Mouse (Mus musculus): ENCODE measurements around the gene Tedc1. TPM values are rescaled to one million over a fixed set of nuclear protein-coding genes. Genes with fewer than 3 reads are reported as not detected.
A peak's percentile ranks its signal among the peaks of the same experiment; 100 is the strongest.

Gene Tedc1
- total and polyA plus RNA-seq, 3 experiments, result 0.34 to 0.52 (median 0.45) TPM

DNA sequence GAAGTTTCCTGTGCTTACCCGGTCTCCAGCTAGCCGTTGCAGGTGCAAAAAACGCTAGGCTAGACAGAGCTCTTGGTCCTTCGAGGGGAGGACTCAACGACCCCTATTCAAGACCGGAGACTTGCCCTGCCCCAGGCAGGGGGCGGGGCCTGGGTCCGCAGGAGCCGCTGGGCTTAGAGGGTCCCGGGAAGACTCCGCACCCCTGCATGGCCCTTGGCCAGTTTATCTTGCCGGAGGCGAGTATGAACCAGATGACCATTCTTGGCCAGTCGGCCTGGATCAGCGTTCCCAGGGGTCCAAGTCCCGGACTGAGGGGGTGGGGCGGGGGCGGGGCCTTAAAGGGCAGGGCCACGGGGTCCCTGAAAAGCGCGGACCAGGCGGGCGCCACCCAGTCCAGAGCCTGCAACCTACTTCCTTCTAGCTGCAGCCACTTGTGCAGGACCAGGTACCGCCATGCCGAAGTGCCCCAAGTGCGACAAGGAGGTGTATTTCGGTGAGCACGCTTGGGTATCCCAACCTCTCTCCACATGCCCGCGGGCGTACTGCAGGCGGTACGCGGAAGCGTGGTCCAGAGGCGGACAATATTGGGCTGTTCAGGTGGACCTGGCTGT is 4.5 kb upstream of the Tedc1 start:
- DNase-seq, result peak; percentile 84 to 86
- H3K27me3 ChIP-seq (ENCODE audit: control insufficient read depth, insufficient read depth, low read length), result no peaks in the 10 kb centered on the region
- intact Hi-C loops (cut with DNase I), result loop anchor here (5.0 kb wide), 1 partner anchor 324 kb away; the partner anchor contains the start of gene Cdca4
- TF ChIP-seq POLR2A (IDR thresholded peaks at IDR 0.05; ENCODE audit: insufficient read depth, low read depth, low read length), result peak; percentile 96
- TF ChIP-seq EP300 (IDR thresholded peaks at IDR 0.05; ENCODE audit: insufficient read depth, low read depth, low read length), result 0 out of 2 replicates have a peak, but pooled peaks have one; percentile 8
- TF ChIP-seq CTCF (IDR thresholded peaks at IDR 0.05), result no peak
- H3K9ac ChIP-seq (ENCODE audit: low read depth, low read length), result peak overlapping the region; percentile 89
- peak overlapping the region; percentile 52 for H3K4me3 ChIP-seq
- under 1% methylated on average over 36 of the region's 36 CpGs for WGBS
- peaks cover 35% of the 10 kb centered on the region for H3K4me1 ChIP-seq (ENCODE audit: control insufficient read depth, insufficient read depth, low read length)
- H3K79me2 ChIP-seq (replicated peaks; ENCODE audit: control insufficient read depth, insufficient read depth, low read length), result no peaks in the 10 kb centered on the region; the same call in 1 of the 2 replicates
- no peaks in the 10 kb centered on the region; the same call in 1 of the 2 replicates for H3K36me3 ChIP-seq (ENCODE audit: control insufficient read depth, insufficient read depth, low read length)
- H3K27ac ChIP-seq, result peak overlapping the region; percentile 79

DNA sequence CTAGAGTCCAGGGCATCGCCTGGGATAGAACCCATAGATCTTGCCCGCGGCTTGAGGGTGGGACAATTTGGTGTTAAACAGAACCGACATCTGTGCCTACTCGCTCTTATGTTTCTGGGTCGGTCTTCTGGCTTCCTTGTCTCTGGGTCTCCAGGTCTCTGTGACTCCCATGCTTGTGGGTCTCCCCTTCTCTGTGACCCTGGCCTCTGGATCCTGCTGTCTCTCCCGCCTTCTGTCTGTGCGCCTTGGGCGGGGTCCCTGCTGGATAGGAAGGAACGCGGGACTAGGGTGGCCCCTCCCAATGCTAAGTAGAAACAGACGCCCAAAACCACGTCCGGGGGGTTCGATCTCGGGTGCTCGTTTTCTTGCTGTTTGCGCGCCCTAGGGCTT is 4.0 kb upstream of the Tedc1 start:
- intact Hi-C loops (cut with DNase I), result loop anchor here (5.0 kb wide), 1 partner anchor 325 kb away; the partner anchor contains the start of gene Cdca4

DNA sequence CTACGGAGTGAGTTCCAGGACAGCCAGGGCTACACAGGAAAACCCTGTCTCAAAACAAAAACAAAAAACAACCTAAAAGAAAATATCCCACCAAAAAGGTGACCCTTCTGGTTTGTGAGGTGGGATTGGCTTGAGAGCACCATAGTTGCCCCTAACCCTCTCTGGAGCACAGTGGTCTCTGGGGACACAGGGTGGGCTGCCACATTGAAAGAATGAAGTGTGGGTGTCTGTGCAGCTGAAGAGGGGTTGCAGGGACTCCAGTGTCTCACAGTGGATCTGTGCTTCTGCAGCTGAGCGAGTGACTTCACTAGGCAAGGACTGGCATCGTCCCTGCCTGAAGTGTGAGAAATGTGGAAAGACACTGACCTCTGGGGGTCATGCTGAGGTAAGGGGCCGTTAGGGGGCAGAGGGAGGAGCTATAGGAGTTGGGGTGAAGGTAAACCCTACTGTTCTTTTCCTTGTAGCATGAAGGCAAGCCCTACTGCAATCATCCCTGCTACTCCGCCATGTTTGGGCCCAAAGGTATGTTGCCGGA is 3.2 kb upstream of the Tedc1 start:
- H3K9ac ChIP-seq (ENCODE audit: low read depth, low read length), result no peak overlapping the region
- peak overlapping the region; percentile 87 for H3K27ac ChIP-seq
- no peaks in the 10 kb centered on the region for H3K27me3 ChIP-seq (ENCODE audit: control insufficient read depth, insufficient read depth, low read length)
- no peak for DNase-seq
- peak overlapping the region; percentile 52 for H3K4me3 ChIP-seq
- no peak for TF ChIP-seq CTCF (IDR thresholded peaks at IDR 0.05)
- no peak for TF ChIP-seq POLR2A (IDR thresholded peaks at IDR 0.05; ENCODE audit: insufficient read depth, low read depth, low read length)
- no peak for TF ChIP-seq EP300 (IDR thresholded peaks at IDR 0.05; ENCODE audit: insufficient read depth, low read depth, low read length)
- intact Hi-C loops (cut with DNase I), result loop anchor here (5.0 kb wide), 1 partner anchor 326 kb away; the partner anchor contains the start of gene Cdca4
- no peaks in the 10 kb centered on the region for H3K36me3 ChIP-seq (ENCODE audit: control insufficient read depth, insufficient read depth, low read length)
- peaks cover 25% of the 10 kb centered on the region for H3K4me1 ChIP-seq (ENCODE audit: control insufficient read depth, insufficient read depth, low read length)
- 70% methylated on average over 6 of the region's 6 CpGs for WGBS
- no peaks in the 10 kb centered on the region; the same call in 1 of the 2 replicates for H3K79me2 ChIP-seq (replicated peaks; ENCODE audit: control insufficient read depth, insufficient read depth, low read length)

More for the DNA sequence above, 4.0 kb upstream of the Tedc1 start:
- H3K27ac ChIP-seq, result peak overlapping the region; percentile 79
- H3K27me3 ChIP-seq (ENCODE audit: control insufficient read depth, insufficient read depth, low read length), result no peaks in the 10 kb centered on the region
- H3K79me2 ChIP-seq (replicated peaks; ENCODE audit: control insufficient read depth, insufficient read depth, low read length), result no peaks in the 10 kb centered on the region; the same call in 1 of the 2 replicates
- H3K4me1 ChIP-seq (ENCODE audit: control insufficient read depth, insufficient read depth, low read length), result peaks cover 31% of the 10 kb centered on the region
- WGBS, result 18% methylated on average over 19 of the region's 19 CpGs
- H3K9ac ChIP-seq (ENCODE audit: low read depth, low read length), result peak overlapping the region; percentile 89
- H3K36me3 ChIP-seq (ENCODE audit: control insufficient read depth, insufficient read depth, low read length), result no peaks in the 10 kb centered on the region; the same call in 1 of the 2 replicates
- no peak for TF ChIP-seq POLR2A (IDR thresholded peaks at IDR 0.05; ENCODE audit: insufficient read depth, low read depth, low read length)
- TF ChIP-seq EP300 (IDR thresholded peaks at IDR 0.05; ENCODE audit: insufficient read depth, low read depth, low read length), result no peak
- no peak for TF ChIP-seq CTCF (IDR thresholded peaks at IDR 0.05)
- DNase-seq, result peak; percentile 67 to 72
- peak overlapping the region; percentile 52 for H3K4me3 ChIP-seq

GRCm38 (mm10) chr12:113153971-113154370 is 2.2 kb upstream of the Tedc1 start:
- H3K79me2 ChIP-seq (replicated peaks; ENCODE audit: control insufficient read depth, insufficient read depth, low read length), result no peaks in the 10 kb centered on the region; the same call in 1 of the 2 replicates
- peak; percentile 52 to 59 for DNase-seq
- TF ChIP-seq CTCF (IDR thresholded peaks at IDR 0.05) (no peak), POLR2A (IDR thresholded peaks at IDR 0.05; ENCODE audit: insufficient read depth, low read depth, low read length) (no peak), EP300 (IDR thresholded peaks at IDR 0.05; ENCODE audit: insufficient read depth, low read depth, low read length) (no peak)
- H3K36me3 ChIP-seq (ENCODE audit: control insufficient read depth, insufficient read depth, low read length), result no peaks in the 10 kb centered on the region
- intact Hi-C loops (cut with DNase I), result loop anchor here (5.0 kb wide), 1 partner anchor 327 kb away; the partner anchor contains the start of gene Cdca4
- WGBS, result 69% methylated on average over 7 of the region's 7 CpGs
- no peak overlapping the region for H3K9ac ChIP-seq (ENCODE audit: low read depth, low read length)
- peaks cover 18% of the 10 kb centered on the region for H3K4me1 ChIP-seq (ENCODE audit: control insufficient read depth, insufficient read depth, low read length)
- peak overlapping the region; percentile 87 for H3K27ac ChIP-seq
- no peak overlapping the region; the same call in 1 of the 2 replicates for H3K4me3 ChIP-seq
- no peaks in the 10 kb centered on the region for H3K27me3 ChIP-seq (ENCODE audit: control insufficient read depth, insufficient read depth, low read length)

DNA sequence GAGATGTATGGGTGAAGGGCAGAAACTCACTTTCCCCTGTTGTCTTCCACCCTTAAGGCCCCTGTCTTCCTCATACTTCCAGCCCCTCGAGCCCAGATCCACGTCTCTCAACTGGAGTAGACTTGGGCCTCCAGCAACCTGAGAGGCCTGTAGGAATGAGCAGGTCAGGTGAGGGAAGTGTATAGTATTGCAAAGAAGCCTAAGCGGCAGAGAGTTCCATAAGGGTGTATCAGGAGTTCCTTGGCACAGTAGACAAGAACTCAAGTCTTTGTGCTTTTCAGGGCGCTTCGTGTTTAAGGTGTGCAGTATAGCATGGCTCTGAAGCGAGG is 1.5 kb upstream of the Tedc1 start:
- TF ChIP-seq POLR2A (IDR thresholded peaks at IDR 0.05; ENCODE audit: insufficient read depth, low read depth, low read length), result 0 out of 2 replicates have a peak, but pooled peaks have one; percentile 7
- no peak for TF ChIP-seq EP300 (IDR thresholded peaks at IDR 0.05; ENCODE audit: insufficient read depth, low read depth, low read length)
- TF ChIP-seq CTCF (IDR thresholded peaks at IDR 0.05), result no peak
- H3K4me1 ChIP-seq (ENCODE audit: control insufficient read depth, insufficient read depth, low read length), result peaks cover 13% of the 10 kb centered on the region
- no peaks in the 10 kb centered on the region for H3K36me3 ChIP-seq (ENCODE audit: control insufficient read depth, insufficient read depth, low read length)
- H3K27ac ChIP-seq, result peak overlapping the region; percentile 87
- peak overlapping the region; percentile 35 for H3K9ac ChIP-seq (ENCODE audit: low read depth, low read length)
- H3K79me2 ChIP-seq (replicated peaks; ENCODE audit: control insufficient read depth, insufficient read depth, low read length), result no peaks in the 10 kb centered on the region; the same call in 1 of the 2 replicates
- peak in 1 of 2 experiments; percentile 14 for DNase-seq
- 68% methylated on average over 6 of the region's 6 CpGs for WGBS
- H3K4me3 ChIP-seq, result peak overlapping the region; percentile 63
- no peaks in the 10 kb centered on the region for H3K27me3 ChIP-seq (ENCODE audit: control insufficient read depth, insufficient read depth, low read length)
- intact Hi-C loops (cut with DNase I), result loop anchor here (1.0 to 5.0 kb wide), 2 partner anchors 13 to 327 kb away; partner anchors contain the start of gene Cdca4

All from heart, adult 2 months (tissue).